Mouse (Mus musculus): ENCODE measurements around the gene Samm50.
"Not testable (repeated sequence)": the region's sequence is repeated elsewhere in the genome, so short reads cannot be mapped to it uniquely, and the experiment has no call there.

Samm50 gene

GRCm38 (mm10) chr15:84192058-84192791, at the start of gene Samm50:
Samm50 (plus strand) TSS chr15:84192241.
- in situ Hi-C loops (cut with MboI; ENCODE audit: unreplicated experiment in 2 of 2): no loop called here

GRCm38 (mm10) chr15:84156158-84156557, 35.9 kb upstream of the Samm50 start:
- in situ Hi-C loops (cut with MboI; ENCODE audit: unreplicated experiment in 2 of 2): no loop called here

- in situ Hi-C loops (cut with MboI; ENCODE audit: unreplicated experiment in 2 of 2): not testable (repeated sequence)
Observed at GRCm38 (mm10) chr15:84157530-84157929, 34.5 kb upstream of the Samm50 start.

- in situ Hi-C loops (cut with MboI; ENCODE audit: unreplicated experiment in 2 of 2): no loop called here
Observed at GRCm38 (mm10) chr15:84161871-84162270, 30.2 kb upstream of the Samm50 start.

GRCm38 (mm10) chr15:84166818-84167217, 25.2 kb upstream of the Samm50 start:
- in situ Hi-C loops (cut with MboI; ENCODE audit: unreplicated experiment in 2 of 2): no loop called here

- in situ Hi-C loops (cut with MboI; ENCODE audit: unreplicated experiment in 2 of 2): no loop called here
Observed at GRCm38 (mm10) chr15:84167600-84167999, 24.4 kb upstream of the Samm50 start, which contains the start of gene Pnpla3. Pnpla3 (plus strand) TSS chr15:84167837.

- in situ Hi-C loops (cut with MboI; ENCODE audit: unreplicated experiment in 2 of 2): no loop called here
Observed at GRCm38 (mm10) chr15:84168170-84169161, 23.6 kb upstream of the Samm50 start.

- in situ Hi-C loops (cut with MboI; ENCODE audit: unreplicated experiment in 2 of 2): no loop called here
Observed at GRCm38 (mm10) chr15:84169511-84169910, 22.5 kb upstream of the Samm50 start.

GRCm38 (mm10) chr15:84171166-84171565, 20.9 kb upstream of the Samm50 start:
- in situ Hi-C loops (cut with MboI; ENCODE audit: unreplicated experiment in 2 of 2): no loop called here

- in situ Hi-C loops (cut with MboI; ENCODE audit: unreplicated experiment in 2 of 2): no loop called here
Observed at GRCm38 (mm10) chr15:84178733-84179132, 13.3 kb upstream of the Samm50 start.

- in situ Hi-C loops (cut with MboI; ENCODE audit: unreplicated experiment in 2 of 2): no loop called here
Observed at GRCm38 (mm10) chr15:84182000-84182399, 10.0 kb upstream of the Samm50 start.

- in situ Hi-C loops (cut with MboI; ENCODE audit: unreplicated experiment in 2 of 2): no loop called here
Observed at GRCm38 (mm10) chr15:84183967-84184366, 8.1 kb upstream of the Samm50 start.

GRCm38 (mm10) chr15:84186196-84186595, 5.8 kb upstream of the Samm50 start:
- in situ Hi-C loops (cut with MboI; ENCODE audit: unreplicated experiment in 2 of 2): no loop called here

GRCm38 (mm10) chr15:84188887-84189530, 3.0 kb upstream of the Samm50 start:
- in situ Hi-C loops (cut with MboI; ENCODE audit: unreplicated experiment in 2 of 2): no loop called here

GRCm38 (mm10) chr15:84189881-84190280, 2.2 kb upstream of the Samm50 start:
- in situ Hi-C loops (cut with MboI; ENCODE audit: unreplicated experiment in 2 of 2): no loop called here

GRCm38 (mm10) chr15:84191724-84192057, 350 bp upstream of the Samm50 start:
- in situ Hi-C loops (cut with MboI; ENCODE audit: unreplicated experiment in 2 of 2): no loop called here

GRCm38 (mm10) chr15:84196486-84197165, 4.6 kb downstream of the Samm50 start:
- in situ Hi-C loops (cut with MboI; ENCODE audit: unreplicated experiment in 2 of 2): no loop called here

- in situ Hi-C loops (cut with MboI; ENCODE audit: unreplicated experiment in 2 of 2): no loop called here
Observed at GRCm38 (mm10) chr15:84207327-84207726, 15.3 kb downstream of the Samm50 start.

GRCm38 (mm10) chr15:84209517-84210412, 17.7 kb downstream of the Samm50 start:
- in situ Hi-C loops (cut with MboI; ENCODE audit: unreplicated experiment in 2 of 2): loop anchor here in 1 of 2 experiments (5.0 to 10.0 kb wide), 3 partner anchors 73 to 403 kb away; no protein-coding TSS in a partner anchor
